Mouse (Mus musculus): Measurements from ENCODE around the gene Wbp1. TPM values are rescaled to one million over a fixed set of nuclear protein-coding genes. Genes with fewer than 3 reads are reported as not detected.

Gene Wbp1
- total and polyA plus RNA-seq, 3 experiments, result 19.3 to 27.5 (median 24.1) TPM

DNA sequence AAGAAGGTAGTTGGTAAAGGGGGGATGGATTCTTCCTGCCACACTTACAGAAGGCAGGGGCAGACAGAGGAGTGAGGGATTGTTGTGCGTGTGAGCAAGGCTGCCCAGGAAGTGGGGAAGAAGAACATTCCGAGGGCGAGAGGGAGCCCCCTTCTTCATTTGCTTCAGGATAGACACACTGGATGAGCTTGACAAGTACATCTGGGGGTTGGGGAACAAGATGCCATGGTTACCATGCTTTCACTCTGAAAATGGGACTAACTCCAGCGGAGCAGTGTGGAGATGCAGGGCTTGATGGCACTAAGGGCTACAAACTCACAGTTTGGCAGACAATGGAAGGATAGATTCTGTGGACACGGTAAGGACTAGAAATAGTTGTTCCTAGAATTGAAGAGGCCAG, 49.7 kb upstream of the Wbp1 start:
- dilution Hi-C loops (cut with MboI; ENCODE audit: extremely low pct_ligation_motif_present, extremely low pct_unique_long_range_greater_than_20kb, low sequenced_read_pairs), result no loop called here
- TF ChIP-seq MXI1 (IDR thresholded peaks at IDR 0.05; ENCODE audit: low read depth, low read length) (no peak), ZKSCAN1 (IDR thresholded peaks at IDR 0.05; ENCODE audit: borderline replicate concordance, low read depth, low read length) (no peak), RCOR1 (conservative IDR thresholded peaks at IDR 0.05; ENCODE audit: low read depth, low read length) (no peak), MAFK (IDR thresholded peaks at IDR 0.05; ENCODE audit: insufficient replicate concordance, low read length) (no peak), ZMIZ1 (IDR thresholded peaks at IDR 0.05; ENCODE audit: low read depth, low read length) (no peak), TBP (conservative IDR thresholded peaks at IDR 0.05; ENCODE audit: low read depth, low read length) (no peak), ZC3H11A (IDR thresholded peaks at IDR 0.05; ENCODE audit: low read depth, low read length) (no peak), CTCF (conservative IDR thresholded peaks at IDR 0.05 in 1 of 2, IDR thresholded peaks at IDR 0.05 in 1 of 2; ENCODE audit: low read depth in 2 of 2, low read length in 2 of 2) (no peak), EP300 (IDR thresholded peaks at IDR 0.05; ENCODE audit: low read length) (no peak), KAT2A (IDR thresholded peaks at IDR 0.05; ENCODE audit: insufficient replicate concordance, low read length) (no peak), BHLHE40 (IDR thresholded peaks at IDR 0.05; ENCODE audit: low read depth, low read length) (no peak), USF2 (conservative IDR thresholded peaks at IDR 0.05; ENCODE audit: low read depth, low read length) (no peak), USF1 (IDR thresholded peaks at IDR 0.05; ENCODE audit: low read depth, low read length) (no peak), MYC (IDR thresholded peaks at IDR 0.05; ENCODE audit: low read depth, low read length) (no peak), POLR2A (IDR thresholded peaks at IDR 0.05; ENCODE audit: low read depth, low read length) (no peak), SIN3A (IDR thresholded peaks at IDR 0.05; ENCODE audit: low read length) (no peak), E2F4 (IDR thresholded peaks at IDR 0.05; ENCODE audit: insufficient replicate concordance, low read depth, low read length) (no peak), UBTF (IDR thresholded peaks at IDR 0.05; ENCODE audit: low read depth, low read length) (no peak), JUN (IDR thresholded peaks at IDR 0.05; ENCODE audit: insufficient read depth, low read depth, low read length) (no peak), IRF4 (IDR thresholded peaks at IDR 0.05; ENCODE audit: low read depth, low read length) (no peak)
- Histone ChIP-seq H3K27ac (ENCODE audit: insufficient read depth, low read depth) (no peak overlapping the region), H3K79me2 (replicated peaks; ENCODE audit: control insufficient read depth, extremely low read depth, insufficient read depth, poor library complexity, severe bottlenecking) (no peaks in the 10 kb centered on the region; the same call in none of the 2 replicates), H3K9ac (ENCODE audit: insufficient read depth, low read depth) (no peak overlapping the region), H3K27me3 (replicated peaks) (no peaks in the 10 kb centered on the region), H3K4me2 (ENCODE audit: insufficient read depth, low read depth, poor library complexity, severe bottlenecking) (no peak overlapping the region), H3K4me1 (ENCODE audit: control insufficient read depth in 1 of 2, insufficient read depth in 2 of 2) (peaks cover 6 to 16% of the 10 kb centered on the region in 2 experiments; a peak in 3 of 4 replicates), H3K36me3 (replicated peaks in 1 of 2; ENCODE audit: control insufficient read depth in 1 of 2, insufficient read depth in 1 of 2, low read length in 1 of 2) (peaks cover 0 to 31% of the 10 kb centered on the region in 2 experiments), H3K9me3 (replicated peaks; ENCODE audit: low read length) (no peaks in the 10 kb centered on the region), H3K4me3 (replicated peaks in 1 of 3; ENCODE audit: low read depth in 2 of 3, low read length in 2 of 3, poor library complexity in 1 of 3) (no peak overlapping the region)
- in situ Hi-C loops (cut with MboI; ENCODE audit: low pct_ligation_motif_present, low pct_unique_long_range_greater_than_20kb, low sequenced_read_pairs), result no loop called here
- DNase-seq (ENCODE audit: extremely low read depth), result no peak

DNA sequence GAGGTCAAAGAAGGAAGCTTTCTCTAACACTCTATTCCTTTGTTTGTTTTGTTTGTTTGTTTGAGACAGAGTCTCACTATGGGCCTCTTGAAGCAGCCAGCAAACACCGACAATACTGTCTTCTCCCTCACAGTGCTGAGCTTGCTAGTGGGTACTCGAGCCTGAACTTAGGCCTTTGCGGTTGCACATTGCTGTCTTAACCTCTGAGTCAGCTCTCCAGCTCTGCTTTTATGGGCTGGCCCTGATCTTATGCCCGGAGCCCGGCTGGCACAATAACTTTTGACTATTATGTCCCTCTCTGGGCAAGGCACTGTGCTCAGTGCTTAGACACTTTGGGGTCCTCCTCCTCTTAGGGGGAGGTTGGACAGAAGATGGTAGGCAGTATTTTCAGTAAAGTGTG, 48.5 kb upstream of the Wbp1 start:
- no peak overlapping the region for H3K9ac ChIP-seq (ENCODE audit: insufficient read depth, low read depth)
- H3K4me1 ChIP-seq (ENCODE audit: control insufficient read depth in 1 of 2, insufficient read depth in 2 of 2), result peaks cover 5 to 18% of the 10 kb centered on the region in 2 experiments; a peak in 3 of 4 replicates
- H3K4me2 ChIP-seq (ENCODE audit: insufficient read depth, low read depth, poor library complexity, severe bottlenecking), result no peak overlapping the region
- in situ Hi-C loops (cut with MboI; ENCODE audit: low pct_ligation_motif_present, low pct_unique_long_range_greater_than_20kb, low sequenced_read_pairs), result loop anchor here (5.0 kb wide), 1 partner anchor 37 kb away; no protein-coding TSS in a partner anchor
- H3K36me3 ChIP-seq (replicated peaks in 1 of 2; ENCODE audit: control insufficient read depth in 1 of 2, insufficient read depth in 1 of 2, low read length in 1 of 2), result peaks cover 0 to 27% of the 10 kb centered on the region in 2 experiments
- H3K27me3 ChIP-seq (replicated peaks), result no peaks in the 10 kb centered on the region
- no peak overlapping the region for H3K4me3 ChIP-seq (replicated peaks in 1 of 3; ENCODE audit: low read depth in 2 of 3, low read length in 2 of 3, poor library complexity in 1 of 3)
- DNase-seq (ENCODE audit: extremely low read depth), result no peak
- dilution Hi-C loops (cut with MboI; ENCODE audit: extremely low pct_ligation_motif_present, extremely low pct_unique_long_range_greater_than_20kb, low sequenced_read_pairs), result no loop called here
- H3K79me2 ChIP-seq (replicated peaks; ENCODE audit: control insufficient read depth, extremely low read depth, insufficient read depth, poor library complexity, severe bottlenecking), result no peaks in the 10 kb centered on the region; the same call in none of the 2 replicates
- TF ChIP-seq JUN (IDR thresholded peaks at IDR 0.05; ENCODE audit: insufficient read depth, low read depth, low read length) (no peak), ZC3H11A (IDR thresholded peaks at IDR 0.05; ENCODE audit: low read depth, low read length) (no peak), IRF4 (IDR thresholded peaks at IDR 0.05; ENCODE audit: low read depth, low read length) (no peak), ELF1 (IDR thresholded peaks at IDR 0.05; ENCODE audit: low read depth, low read length) (no peak), TBP (conservative IDR thresholded peaks at IDR 0.05; ENCODE audit: low read depth, low read length) (no peak), CHD2 (IDR thresholded peaks at IDR 0.05; ENCODE audit: low read length) (no peak), MEF2A (IDR thresholded peaks at IDR 0.05; ENCODE audit: borderline replicate concordance, low read depth, low read length) (no peak), ZMIZ1 (IDR thresholded peaks at IDR 0.05; ENCODE audit: low read depth, low read length) (no peak), POLR2AphosphoS2 (IDR thresholded peaks at IDR 0.05; ENCODE audit: low read depth, low read length) (no peak)
- H3K27ac ChIP-seq (ENCODE audit: insufficient read depth, low read depth), result no peak overlapping the region
- H3K9me3 ChIP-seq (replicated peaks; ENCODE audit: low read length), result no peaks in the 10 kb centered on the region
